Mouse (Mus musculus): ENCODE measurements around the gene Gm9833.

DNA sequence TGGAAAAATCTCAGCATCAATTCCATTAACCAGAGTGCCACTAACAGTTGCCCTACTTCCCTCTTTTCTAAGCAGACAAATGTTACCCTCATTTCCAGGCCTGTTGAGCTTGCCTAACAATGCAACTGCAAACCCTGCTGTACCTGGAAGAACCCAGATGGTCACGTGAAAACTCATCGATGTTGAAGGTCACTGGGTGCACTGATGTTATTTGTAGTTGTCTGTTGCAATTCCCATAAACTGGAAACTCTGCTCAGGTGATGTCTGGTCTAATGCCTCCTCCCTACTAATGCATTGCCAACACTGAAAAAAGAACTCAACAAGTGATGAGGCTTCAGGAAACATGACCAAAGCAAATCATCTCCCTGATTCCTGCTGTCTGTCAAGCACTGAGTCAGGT lies 39.6 kb downstream of the Gm9833 start:
- no peak for TF ChIP-seq CTCF (IDR thresholded peaks at IDR 0.05; ENCODE audit: low read depth)
- TF ChIP-seq EP300 (IDR thresholded peaks at IDR 0.05; ENCODE audit: low read depth) = no peak

All from liver, embryonic 14.5 days (tissue).